Mouse (Mus musculus) midbrain, postnatal 0 days (tissue): ENCODE results near the gene Tspan14. TPM values are rescaled to one million over a fixed set of nuclear protein-coding genes. Genes with fewer than 3 reads are reported as not detected.

Source experiments
- ATAC-seq: fragments of 200-750 bp; cut with Nextera tagmentation; 2 replicates; pipeline ENCODE4 v1.8.0; 2017; ENCODE audit warnings: moderate number of reproducible peaks, mild to moderate bottlenecking, moderate TSS enrichment, moderate library complexity; ENCODE audit not compliant: low FRiP score
- DNase-seq: peaks from one replicate; pipeline ENCODE4 v3.0.0-alpha.2; 2015; ENCODE audit warnings: low spot score
- H3K27ac ChIP-seq: fragments of 300-500 bp; sonication (generic); 2 replicates; pipeline ENCODE4 v1.5.1; 2014; ENCODE audit warnings: low read depth, mild to moderate bottlenecking, low read length, mixed read lengths
- H3K27me3 ChIP-seq: fragments of 300-500 bp; sonication (generic); 2 replicates; pipeline ENCODE4 v1.6.1; 2014; ENCODE audit warnings: low read length, control low read depth, mixed read lengths; ENCODE audit not compliant: insufficient read depth
- H3K36me3 ChIP-seq: fragments of 300-500 bp; sonication (generic); 2 replicates; pipeline ENCODE4 v1.6.1; 2014; ENCODE audit warnings: low read length, control low read depth, mixed read lengths; ENCODE audit not compliant: insufficient read depth
- H3K4me1 ChIP-seq: fragments of 300-500 bp; sonication (generic); 2 replicates; pipeline ENCODE4 v1.6.1; 2014; ENCODE audit warnings: mild to moderate bottlenecking, control low read depth, antibody characterized with exemption, low read length, mixed read lengths; ENCODE audit not compliant: insufficient read depth
- H3K4me2 ChIP-seq: fragments of 300-500 bp; sonication (generic); 2 replicates; pipeline ENCODE4 v1.6.1; 2014; ENCODE audit warnings: low read depth, mild to moderate bottlenecking, low read length, mixed read lengths; ENCODE audit not compliant: poor library complexity, severe bottlenecking
- H3K4me3 ChIP-seq: fragments of 300-500 bp; sonication (generic); 2 replicates; pipeline ENCODE4 v1.5.1; 2014; ENCODE audit warnings: low read depth, mild to moderate bottlenecking, low read length, moderate library complexity
- H3K9ac ChIP-seq: fragments of 300-500 bp; sonication (generic); replicated peaks from 2 replicates; pipeline ENCODE4 v1.6.1; 2014; ENCODE audit warnings: mild to moderate bottlenecking, low read length, moderate library complexity, mixed read lengths; ENCODE audit not compliant: poor library complexity, severe bottlenecking
- H3K9me3 ChIP-seq: fragments of 300-500 bp; sonication (generic); 2 replicates; pipeline ENCODE4 v1.6.1; 2016; ENCODE audit warnings: low read length, control low read depth
- CTCF ChIP-seq: IDR thresholded peaks from 2 replicates; pipeline ENCODE4 v1.5.1; 2016; ENCODE audit warnings: antibody characterized with exemption, mild to moderate bottlenecking
- WGBS: fragments of 180-500 bp; shearing (Covaris S2); extraction: QIAGEN DNeasy Blood & Tissue Kit; methylation state at CpG from one replicate; pipeline ENCODE4 v1.1.7; 2014; 5-methylcytosine and 5-hydroxymethylcytosine counted together
- polyA plus RNA-seq: library from polyadenylated mRNA; unstranded; fragments of >200 nt; fragmentation: Nextera tagmentation; extraction: Ambion mirVana; gene quantifications from 2 replicates; pipeline ENCODE4 v1.2.1, GENCODE M21; 2015
- total RNA-seq: library from RNA; depleted of rRNA; stranded (reverse); fragments of >200 nt; gene quantifications from 2 replicates; pipeline ENCODE4 v1.2.3, GENCODE M21; 2014

Tspan14 gene
- total and polyA plus RNA-seq, 2 experiments from 2014 or later, result 28.3 to 31.2 TPM

GRCm38 (mm10) chr14:40958083-40958985, 8.3 kb downstream of the Tspan14 start:
- Histone ChIP-seq H3K4me3 (no peak overlapping the region), H3K27me3 (no peaks in the 10 kb centered on the region), H3K36me3 (no peaks in the 10 kb centered on the region), H3K27ac (no peak overlapping the region), H3K9ac (no peak overlapping the region), H3K4me1 (peaks cover 33% of the 10 kb centered on the region; the same call in 1 of the 2 replicates), H3K4me2 (no peak overlapping the region), H3K9me3 (no peaks in the 10 kb centered on the region)
- no peak for ATAC-seq
- TF ChIP-seq CTCF, result no peak
- WGBS, result 29% methylated on average over 4 of the region's 4 CpGs
- no peak for DNase-seq

- Histone ChIP-seq H3K4me1 (peaks cover 33% of the 10 kb centered on the region; the same call in 1 of the 2 replicates), H3K4me3 (no peak overlapping the region), H3K4me2 (no peak overlapping the region), H3K27me3 (no peaks in the 10 kb centered on the region), H3K27ac (no peak overlapping the region), H3K36me3 (no peaks in the 10 kb centered on the region), H3K9ac (no peak overlapping the region), H3K9me3 (no peaks in the 10 kb centered on the region)
- DNase-seq (peak; percentile 56), ATAC-seq (no peak)
- TF ChIP-seq CTCF, result peak; percentile 7; the same call in 1 of the 2 replicates
- WGBS, result 43% methylated on average over 3 of the region's 3 CpGs
Measured at GRCm38 (mm10) chr14:40957607-40958006, 9.0 kb downstream of the Tspan14 start.

GRCm38 (mm10) chr14:40956252-40957146, 10.1 kb downstream of the Tspan14 start:
- Histone ChIP-seq H3K4me3 (no peak overlapping the region), H3K27me3 (no peaks in the 10 kb centered on the region), H3K4me2 (peak overlapping the region; percentile 16; the same call in 1 of the 2 replicates), H3K9me3 (no peaks in the 10 kb centered on the region), H3K27ac (peak overlapping the region; percentile 74), H3K36me3 (no peaks in the 10 kb centered on the region), H3K4me1 (peaks cover 33% of the 10 kb centered on the region; the same call in 1 of the 2 replicates), H3K9ac (peak overlapping the region; percentile 42; the same call in 1 of the 2 replicates)
- ATAC-seq (peak; percentile 87), DNase-seq (peak; percentile 73)
- WGBS, result 24% methylated on average over 13 of the region's 13 CpGs
- TF ChIP-seq CTCF, result peak; percentile 42; the same call in 1 of the 2 replicates

DNA sequence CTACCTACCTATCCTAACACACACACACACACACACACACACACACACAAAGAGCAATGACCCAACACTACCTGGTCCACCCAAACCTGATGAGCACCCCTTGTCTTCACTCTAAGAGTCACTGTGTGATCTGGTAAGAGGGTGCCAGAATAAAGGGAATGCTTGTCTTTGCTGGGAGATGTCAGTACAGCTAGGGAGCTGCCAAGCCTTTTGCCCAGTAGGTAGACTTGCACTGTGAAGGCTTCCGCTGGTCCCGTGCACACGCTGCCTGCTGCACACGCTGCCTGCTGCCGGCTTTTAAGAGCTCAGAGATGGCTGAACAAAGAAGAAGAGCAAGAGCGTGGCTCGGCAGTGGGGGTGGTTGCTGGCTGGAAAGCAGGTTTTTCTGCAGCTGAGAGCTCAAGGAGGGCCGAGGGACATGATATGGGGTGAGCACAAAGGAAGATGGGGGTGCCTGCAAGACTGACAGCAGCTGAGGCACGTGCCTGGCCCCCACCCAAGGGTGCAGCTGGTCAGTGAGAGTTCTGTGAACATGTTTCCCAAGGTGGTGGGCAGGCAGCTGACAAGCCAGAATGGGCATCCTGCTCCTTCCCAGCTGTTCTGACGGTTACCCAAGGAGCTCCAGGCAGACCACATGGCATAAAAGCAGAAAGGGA, 10.9 kb downstream of the Tspan14 start:
- DNase-seq (peak; percentile 76), ATAC-seq (peak; percentile 72)
- Histone ChIP-seq H3K9me3 (no peaks in the 10 kb centered on the region), H3K36me3 (no peaks in the 10 kb centered on the region), H3K9ac (peak overlapping the region; percentile 42; the same call in 1 of the 2 replicates), H3K4me1 (peaks cover 33% of the 10 kb centered on the region; the same call in 1 of the 2 replicates), H3K4me2 (peak overlapping the region; percentile 16), H3K27ac (peak overlapping the region; percentile 74), H3K27me3 (no peaks in the 10 kb centered on the region), H3K4me3 (no peak overlapping the region)
- 5% methylated on average over 10 of the region's 10 CpGs for WGBS
- TF ChIP-seq CTCF, result no peak

GRCm38 (mm10) chr14:40955146-40955545, 11.5 kb downstream of the Tspan14 start:
- H3K4me3 ChIP-seq, result no peak overlapping the region
- no peak for TF ChIP-seq CTCF
- no peaks in the 10 kb centered on the region for H3K27me3 ChIP-seq
- H3K36me3 ChIP-seq, result no peaks in the 10 kb centered on the region
- DNase-seq, result no peak
- 55% methylated on average over 1 of the region's 1 CpGs for WGBS
- H3K4me2 ChIP-seq, result no peak overlapping the region
- H3K9me3 ChIP-seq, result no peaks in the 10 kb centered on the region
- ATAC-seq, result no peak
- H3K9ac ChIP-seq, result no peak overlapping the region
- H3K27ac ChIP-seq, result peak overlapping the region; percentile 74
- H3K4me1 ChIP-seq, result peaks cover 33% of the 10 kb centered on the region; the same call in 1 of the 2 replicates
